Mouse (Mus musculus): Measurements from ENCODE around the gene Serpine1.

GRCm38 (mm10) chr5:137029643-137030415 is 42.2 kb downstream of the Serpine1 start:
- TF ChIP-seq GATA1 (IDR thresholded peaks at IDR 0.05; ENCODE audit: borderline replicate concordance, low read length) (no peak), CTCF (IDR thresholded peaks at IDR 0.05; ENCODE audit: low read depth, low read length) (no peak), GATA2 (IDR thresholded peaks at IDR 0.05; ENCODE audit: borderline replicate concordance, low read depth, low read length) (no peak)
